ENCODE assay signal across 1 mouse cellular context in genomic region chr11:24090443-24090842, GRCm38 (mm10).
A peak's percentile ranks its signal among the peaks of the same experiment; 100 is the strongest.
TF ChIP-seq lines count a peak whose summit lies in the region.

No protein-coding gene starts in this region.

TF ChIP-seq in MEL, 35 proteins besides CTCF, POLR2A, EP300 and RAD21:
- no peak for TF ChIP-seq NRF1 (IDR thresholded peaks at IDR 0.05; ENCODE audit: insufficient read depth, low read depth, low read length, poor library complexity, severe bottlenecking)
- peak; percentile 52; the same call in 1 of the 2 replicates for TF ChIP-seq GATA1 (IDR thresholded peaks at IDR 0.05; ENCODE audit: low read depth, low read length)
- TF ChIP-seq MAX (IDR thresholded peaks at IDR 0.05; ENCODE audit: low read length), result no peak
- TF ChIP-seq RCOR1 (IDR thresholded peaks at IDR 0.05; ENCODE audit: low read depth, low read length), result no peak
- TF ChIP-seq POLR2AphosphoS5 (IDR thresholded peaks at IDR 0.05; ENCODE audit: borderline replicate concordance, low read depth, low read length), result no peak; the same call in 1 of the 2 replicates
- TF ChIP-seq ETS1 (IDR thresholded peaks at IDR 0.05; ENCODE audit: low read depth, low read length), result no peak
- no peak for TF ChIP-seq MEF2A (IDR thresholded peaks at IDR 0.05; ENCODE audit: extremely low read depth, insufficient replicate concordance, low read depth, low read length, poor library complexity, severe bottlenecking)
- no peak for TF ChIP-seq ELF1 (IDR thresholded peaks at IDR 0.05; ENCODE audit: low read depth, low read length)
- TF ChIP-seq BHLHE40 (IDR thresholded peaks at IDR 0.05; ENCODE audit: borderline replicate concordance, low read depth, low read length), result no peak
